Mouse (Mus musculus) brain, embryonic 14.5 days (tissue): Measurements from ENCODE around the gene Spred1.

Source experiments
- CTCF ChIP-seq: fragments of 200-500 bp; IDR thresholded peaks from 2 replicates; pipeline ENCODE4 v1.5.1; 2012; ENCODE audit warnings: inconsistent platforms, mild to moderate bottlenecking, moderate library complexity, borderline replicate concordance; ENCODE audit not compliant: insufficient read depth, insufficient read length; ENCODE audit errors: extremely low read depth
- POLR2A ChIP-seq: fragments of 200-500 bp; IDR thresholded peaks from 2 replicates; pipeline ENCODE4 v1.6.1; 2012; ENCODE audit warnings: mild to moderate bottlenecking, inconsistent platforms, borderline replicate concordance; ENCODE audit not compliant: poor library complexity, insufficient read depth, insufficient read length, severe bottlenecking; ENCODE audit errors: extremely low read depth

GRCm38 (mm10) chr2:117172981-117173380 lies 51.8 kb downstream of the Spred1 start:
- no peak for TF ChIP-seq CTCF
- TF ChIP-seq POLR2A = no peak
